Mouse (Mus musculus) heart, postnatal 0 days (tissue): Measurements from ENCODE around the gene Fam171a1. TPM values are rescaled to one million over a fixed set of nuclear protein-coding genes. Genes with fewer than 3 reads are reported as not detected.

Experiments used
- ATAC-seq: fragments of 200-750 bp; cut with Nextera tagmentation; 2 replicates; pipeline ENCODE4 v1.8.0; 2017; ENCODE audit warnings: low read depth, moderate number of reproducible peaks, moderate library complexity; ENCODE audit not compliant: insufficient read depth
- DNase-seq: peaks from one replicate; pipeline ENCODE4 v3.0.0-alpha.2; 2016; ENCODE audit warnings: low spot score
- H3K27ac ChIP-seq: fragments of 300-500 bp; sonication (generic); 2 replicates; pipeline ENCODE4 v1.5.1; 2014; ENCODE audit warnings: low read depth, mild to moderate bottlenecking
- H3K27me3 ChIP-seq: fragments of 300-500 bp; sonication (generic); 2 replicates; pipeline ENCODE4 v1.6.1; 2014; ENCODE audit warnings: low read length, mixed read lengths; ENCODE audit not compliant: control insufficient read depth, insufficient read depth
- H3K36me3 ChIP-seq: fragments of 300-500 bp; sonication (generic); replicated peaks from 2 replicates; pipeline ENCODE4 v1.6.1; 2014; ENCODE audit warnings: low read length, mixed read lengths; ENCODE audit not compliant: control insufficient read depth, insufficient read depth
- H3K4me1 ChIP-seq: fragments of 300-500 bp; sonication (generic); 2 replicates; pipeline ENCODE4 v1.6.1; 2014; ENCODE audit warnings: antibody characterized with exemption; ENCODE audit not compliant: control insufficient read depth, insufficient read depth
- H3K4me2 ChIP-seq: fragments of 300-500 bp; sonication (generic); 2 replicates; pipeline ENCODE4 v1.6.1; 2014; ENCODE audit warnings: low read depth, mild to moderate bottlenecking, low read length, moderate library complexity
- H3K4me3 ChIP-seq: fragments of 300-500 bp; sonication (generic); 2 replicates; pipeline ENCODE4 v1.5.1; 2014; ENCODE audit warnings: low read depth, low read length
- H3K9ac ChIP-seq: fragments of 300-500 bp; sonication (generic); replicated peaks from 2 replicates; pipeline ENCODE4 v1.6.1; 2014; ENCODE audit warnings: low read depth, low read length, mixed read lengths
- H3K9me3 ChIP-seq: fragments of 300-500 bp; sonication (generic); replicated peaks from 2 replicates; pipeline ENCODE4 v1.6.1; 2016; ENCODE audit warnings: low read length; ENCODE audit not compliant: control insufficient read depth
- CTCF ChIP-seq: IDR thresholded peaks from 2 replicates; pipeline ENCODE4 v1.5.1; 2016; ENCODE audit warnings: antibody characterized with exemption, control low read depth, low read depth
- EP300 ChIP-seq: IDR thresholded peaks from 2 replicates; pipeline ENCODE4 v1.6.1; 2016; ENCODE audit warnings: antibody characterized with exemption, low read depth
- WGBS: fragments of 180-500 bp; shearing (Covaris S2); extraction: QIAGEN DNeasy Blood & Tissue Kit; methylation state at CpG from one replicate; pipeline ENCODE4 v1.1.7; 2014; 5-methylcytosine and 5-hydroxymethylcytosine counted together
- polyA plus RNA-seq: library from polyadenylated mRNA; unstranded; fragments of >200 nt; fragmentation: Nextera tagmentation; extraction: Ambion mirVana; gene quantifications from 2 replicates; pipeline ENCODE4 v1.2.1, GENCODE M21; 2015
- total RNA-seq: library from RNA; depleted of rRNA; stranded (reverse); fragments of >200 nt; gene quantifications from 2 replicates; pipeline ENCODE4 v1.2.3, GENCODE M21; 2014; ENCODE audit warnings: low replicate concordance

The Fam171a1 gene
- total and polyA plus RNA-seq, 2 experiments from 2014 or later: 15.4 to 28.1 TPM

GRCm38 (mm10) chr2:3228475-3228874 lies 114.5 kb downstream of the Fam171a1 start:
- Histone ChIP-seq H3K4me2 (no peak overlapping the region), H3K4me1 (no peaks in the 10 kb centered on the region), H3K36me3 (peaks cover 33% of the 10 kb centered on the region), H3K4me3 (no peak overlapping the region), H3K27ac (no peak overlapping the region), H3K9ac (no peak overlapping the region), H3K9me3 (no peaks in the 10 kb centered on the region), H3K27me3 (no peaks in the 10 kb centered on the region)
- ATAC-seq (no peak), DNase-seq (peak; percentile 37)
- 65% methylated on average over 4 of the region's 4 CpGs for WGBS
- TF ChIP-seq CTCF (peak; percentile 45), EP300 (no peak)

GRCm38 (mm10) chr2:3229060-3229459 lies 115.0 kb downstream of the Fam171a1 start:
- WGBS: 6% methylated on average over 2 of the region's 2 CpGs
- H3K27ac ChIP-seq: no peak overlapping the region
- DNase-seq (peak; percentile 54), ATAC-seq (peak; percentile 84)
- H3K27me3 ChIP-seq: no peaks in the 10 kb centered on the region
- no peaks in the 10 kb centered on the region for H3K4me1 ChIP-seq
- no peak overlapping the region for H3K4me3 ChIP-seq
- no peak overlapping the region for H3K9ac ChIP-seq
- no peaks in the 10 kb centered on the region for H3K9me3 ChIP-seq
- H3K36me3 ChIP-seq: peaks cover 28% of the 10 kb centered on the region
- no peak overlapping the region for H3K4me2 ChIP-seq
- TF ChIP-seq CTCF (peak; percentile 95), EP300 (no peak)

- DNase-seq (peak; percentile 18), ATAC-seq (no peak)
- no peaks in the 10 kb centered on the region for H3K36me3 ChIP-seq
- no peak overlapping the region for H3K4me2 ChIP-seq
- no peak overlapping the region for H3K9ac ChIP-seq
- H3K27me3 ChIP-seq: no peaks in the 10 kb centered on the region
- no peak overlapping the region for H3K4me3 ChIP-seq
- H3K4me1 ChIP-seq: 0 out of 2 replicates have a peak, but pooled peaks cover 5% of the 10 kb centered on the region
- TF ChIP-seq CTCF (no peak), EP300 (no peak)
- 22% methylated on average over 5 of the region's 5 CpGs for WGBS
- H3K27ac ChIP-seq: 0 out of 2 replicates have a peak overlapping the region, but pooled peaks have one; percentile 19
- H3K9me3 ChIP-seq: no peaks in the 10 kb centered on the region
Observed at GRCm38 (mm10) chr2:3239255-3239654, 125.2 kb downstream of the Fam171a1 start.

GRCm38 (mm10) chr2:3244251-3244650 lies 130.2 kb downstream of the Fam171a1 start:
- Histone ChIP-seq H3K27ac (no peak overlapping the region), H3K27me3 (no peaks in the 10 kb centered on the region), H3K4me2 (no peak overlapping the region), H3K9me3 (no peaks in the 10 kb centered on the region), H3K36me3 (no peaks in the 10 kb centered on the region), H3K4me1 (no peaks in the 10 kb centered on the region), H3K9ac (no peak overlapping the region), H3K4me3 (no peak overlapping the region)
- ATAC-seq (no peak), DNase-seq (no peak)
- 57% methylated on average over 3 of the region's 3 CpGs for WGBS
- TF ChIP-seq CTCF (no peak), EP300 (no peak)

GRCm38 (mm10) chr2:3251309-3251708 lies 137.3 kb downstream of the Fam171a1 start:
- 83% methylated on average over 2 of the region's 2 CpGs for WGBS
- Histone ChIP-seq H3K27me3 (no peaks in the 10 kb centered on the region), H3K4me3 (no peak overlapping the region), H3K9ac (no peak overlapping the region), H3K36me3 (no peaks in the 10 kb centered on the region), H3K9me3 (no peaks in the 10 kb centered on the region), H3K27ac (no peak overlapping the region), H3K4me1 (no peaks in the 10 kb centered on the region), H3K4me2 (no peak overlapping the region)
- DNase-seq (no peak), ATAC-seq (no peak)
- TF ChIP-seq EP300 (no peak), CTCF (no peak)

- no peaks in the 10 kb centered on the region for H3K9me3 ChIP-seq
- 62% methylated on average over 3 of the region's 3 CpGs for WGBS
- ATAC-seq: no peak
- no peaks in the 10 kb centered on the region for H3K27me3 ChIP-seq
- H3K27ac ChIP-seq: no peak overlapping the region
- H3K4me1 ChIP-seq: no peaks in the 10 kb centered on the region
- no peak for TF ChIP-seq CTCF
- no peak for TF ChIP-seq EP300
- no peak overlapping the region for H3K4me2 ChIP-seq
- DNase-seq: no peak
- H3K4me3 ChIP-seq: no peak overlapping the region
- no peak overlapping the region for H3K9ac ChIP-seq
- no peaks in the 10 kb centered on the region for H3K36me3 ChIP-seq
Observed at GRCm38 (mm10) chr2:3266466-3266865, 152.4 kb downstream of the Fam171a1 start.
